Mouse (Mus musculus) spleen, postnatal 4 days (tissue): ENCODE results near the gene Il4i1.

Experiments used
- DNase-seq, 2 experiments: peaks; one replicate each; pipeline ENCODE4 v3.0.0; 2022; ENCODE audit warnings: low spot score in 2 of 2

Gene Il4i1

DNA sequence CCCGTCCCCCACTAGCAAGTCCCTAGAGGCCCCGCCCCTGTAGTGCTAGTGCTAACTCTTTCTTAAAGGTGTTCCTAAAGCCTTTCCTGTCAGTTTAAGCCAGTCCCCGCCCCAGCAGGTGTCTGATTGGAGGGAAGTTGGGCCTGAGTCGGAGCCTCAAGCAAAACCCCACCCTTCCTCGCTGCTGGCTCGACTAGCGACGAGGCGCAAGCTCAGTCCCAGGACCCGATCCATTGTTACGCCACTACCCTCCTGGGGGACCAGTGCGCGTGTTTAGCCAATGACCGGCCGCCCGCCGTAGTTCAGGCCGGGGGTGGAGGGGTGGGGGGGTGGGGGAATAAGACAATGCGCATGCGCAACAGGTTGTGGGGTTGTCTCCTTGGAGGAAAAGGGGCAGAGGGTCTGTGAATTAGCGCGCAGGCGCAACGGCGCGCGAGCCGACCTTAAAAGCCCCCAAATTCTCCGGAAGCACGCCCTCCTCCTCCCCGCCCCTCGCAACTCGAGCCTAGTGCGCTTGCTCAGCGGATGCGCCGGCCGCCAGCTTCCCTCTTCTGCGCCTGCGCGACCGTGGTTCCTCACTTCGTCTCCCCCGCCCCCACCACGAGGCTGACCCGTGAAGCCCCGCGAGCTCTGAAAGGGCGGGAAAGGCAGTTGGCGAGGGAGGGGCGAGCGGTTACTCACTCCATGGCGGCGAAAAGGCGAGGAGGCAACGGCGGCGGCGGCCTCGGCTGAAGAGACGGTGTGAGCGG, at the start of gene Il4i1, which contains the start of gene Nup62:
Il4i1 (plus strand) TSS at position 667 of the 749 bp plus-strand sequence.
Nup62 (plus strand) TSS at position 368 of the 749 bp plus-strand sequence.
- DNase-seq = peak; percentile 97 to 100

DNA sequence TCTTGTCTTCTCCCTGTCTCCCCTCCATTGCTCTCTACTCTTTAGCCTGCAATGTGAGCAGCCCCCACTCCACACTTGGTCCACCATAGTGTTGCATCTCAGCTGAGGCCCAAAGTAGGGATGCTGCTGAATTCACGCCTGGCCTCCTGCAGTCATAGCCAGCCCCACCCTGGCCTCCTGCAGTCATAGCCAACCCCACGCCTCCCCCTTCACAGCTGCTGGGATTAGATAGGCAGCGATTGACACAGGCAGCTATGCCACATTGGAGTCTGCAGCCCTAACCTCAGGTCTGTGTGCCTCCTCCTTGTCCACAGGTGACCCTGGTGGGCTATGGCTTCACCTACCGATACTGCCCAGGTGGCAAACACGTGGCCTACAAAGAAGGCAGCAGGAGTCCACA, 48.1 kb upstream of the Il4i1 start:
- peak; percentile 67 to 71 for DNase-seq

- DNase-seq = peak; percentile 58 to 81
These were observed 46.1 kb upstream of the Il4i1 start for GRCm38 (mm10) chr7:44770046-44770578.

- peak in 1 of 2 experiments; percentile 28 for DNase-seq
These were observed 43.5 kb upstream of the Il4i1 start for GRCm38 (mm10) chr7:44772591-44773204.

- peak; percentile 6 to 53 for DNase-seq
These were observed 39.2 kb upstream of the Il4i1 start for GRCm38 (mm10) chr7:44776849-44777498.

GRCm38 (mm10) chr7:44780101-44780500, 36.1 kb upstream of the Il4i1 start:
- DNase-seq = peak; percentile 3 to 29

DNA sequence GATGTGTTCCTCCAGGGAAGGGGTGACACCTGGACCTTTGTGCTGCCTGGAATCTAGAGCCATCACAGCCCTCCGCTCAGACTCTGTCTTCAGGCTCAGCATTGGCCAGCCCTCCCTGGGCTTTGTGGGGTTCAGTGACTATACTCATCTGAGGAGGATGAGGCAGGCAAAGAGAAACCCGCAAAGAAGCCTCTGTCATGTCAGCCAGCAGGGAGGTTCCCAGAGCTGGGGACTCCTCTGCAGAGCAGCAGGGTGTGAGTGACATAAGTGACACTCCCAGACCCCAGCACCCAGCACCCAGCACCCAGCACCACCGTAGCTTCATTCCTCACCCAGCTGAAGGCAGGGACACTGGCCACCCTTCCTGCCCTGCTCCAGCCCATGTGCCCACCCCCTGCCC, 26.7 kb upstream of the Il4i1 start:
- peak; percentile 9 to 56 for DNase-seq

DNA sequence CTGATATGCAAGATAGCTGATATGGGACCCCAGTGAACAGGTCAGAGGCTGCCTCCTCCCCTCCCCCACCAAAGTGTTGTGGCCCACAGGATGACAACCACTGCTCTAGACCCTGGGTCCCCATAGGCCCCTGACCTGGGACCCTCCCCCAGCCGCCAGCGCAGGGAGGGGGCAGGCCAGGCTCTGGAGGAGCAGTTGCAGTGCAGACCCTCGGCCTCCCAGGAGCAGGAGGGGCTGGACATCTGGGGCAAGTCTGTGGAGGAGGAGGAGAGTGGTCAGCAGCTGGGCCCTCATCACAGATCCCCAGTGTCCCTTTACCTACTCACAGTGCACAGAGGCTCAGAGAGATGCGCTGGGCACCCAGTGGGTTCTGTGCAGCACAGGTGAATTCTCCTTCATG, 26.1 kb upstream of the Il4i1 start:
- DNase-seq = peak; percentile 6 to 49

GRCm38 (mm10) chr7:44792781-44793180, 23.4 kb upstream of the Il4i1 start:
- peak in 1 of 2 experiments; percentile 22 for DNase-seq

DNA sequence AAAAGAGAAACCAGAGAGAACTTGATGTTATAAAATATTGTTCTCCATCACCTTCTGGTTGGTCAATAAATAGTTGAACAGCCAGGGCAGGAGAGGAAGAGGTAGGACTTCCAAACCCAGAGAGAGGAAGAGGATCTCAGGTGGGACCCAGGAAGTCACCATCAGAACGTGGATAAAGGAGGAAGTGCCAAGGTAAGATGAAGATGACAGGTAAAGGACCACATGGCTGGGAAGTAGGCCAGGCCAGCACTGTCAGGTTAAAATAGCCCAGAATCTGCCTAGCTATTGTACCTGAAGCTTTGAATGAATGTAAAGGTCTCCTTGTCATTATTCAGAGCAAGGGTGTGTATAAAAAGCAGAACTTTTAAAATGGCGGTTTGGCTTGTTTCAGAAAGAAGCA, 7.3 kb upstream of the Il4i1 start:
- peak; percentile 2 to 11 for DNase-seq

- DNase-seq = peak; percentile 5 to 32
These were observed 6.7 kb upstream of the Il4i1 start for GRCm38 (mm10) chr7:44809466-44809865.

- peak; percentile 4 to 38 for DNase-seq
These were observed 5.8 kb upstream of the Il4i1 start for GRCm38 (mm10) chr7:44810365-44810764.

- DNase-seq = peak; percentile 6 to 41
These were observed 5.2 kb upstream of the Il4i1 start for GRCm38 (mm10) chr7:44810819-44811557.

DNA sequence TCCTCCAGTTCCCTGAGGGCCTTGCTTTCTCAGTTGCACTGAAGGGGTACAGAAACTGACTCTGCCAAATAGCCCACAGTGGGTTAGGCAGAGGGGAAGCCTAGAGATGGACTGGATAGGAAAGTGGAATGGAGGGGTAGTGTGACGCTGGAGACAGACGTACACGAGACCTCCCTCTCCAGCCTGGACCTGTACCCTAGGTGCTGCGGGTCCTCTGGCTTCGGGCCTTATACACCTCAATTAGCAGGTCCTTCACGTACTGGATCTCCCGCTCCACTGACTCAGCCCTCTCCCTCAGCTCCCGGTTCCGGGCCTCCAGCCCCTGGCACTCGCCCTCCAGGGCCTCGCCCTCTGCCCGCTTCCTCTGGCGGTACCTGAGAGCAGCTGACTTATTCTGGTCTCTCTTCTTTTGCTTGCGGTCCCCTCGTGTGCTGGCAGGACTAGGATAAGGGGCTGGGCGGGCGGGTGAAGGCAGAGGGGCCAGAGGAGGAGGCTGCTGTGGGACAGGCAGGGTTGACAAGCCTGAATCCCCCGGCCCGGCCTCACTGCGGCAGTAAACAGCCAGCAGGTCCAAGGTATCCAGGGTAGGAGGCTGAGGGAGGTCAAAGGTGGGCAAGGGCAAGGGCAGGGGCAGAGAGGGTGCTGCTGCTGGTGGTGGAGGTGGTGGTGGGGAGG, 3.4 kb upstream of the Il4i1 start:
- DNase-seq = peak; percentile 10 to 60

DNA sequence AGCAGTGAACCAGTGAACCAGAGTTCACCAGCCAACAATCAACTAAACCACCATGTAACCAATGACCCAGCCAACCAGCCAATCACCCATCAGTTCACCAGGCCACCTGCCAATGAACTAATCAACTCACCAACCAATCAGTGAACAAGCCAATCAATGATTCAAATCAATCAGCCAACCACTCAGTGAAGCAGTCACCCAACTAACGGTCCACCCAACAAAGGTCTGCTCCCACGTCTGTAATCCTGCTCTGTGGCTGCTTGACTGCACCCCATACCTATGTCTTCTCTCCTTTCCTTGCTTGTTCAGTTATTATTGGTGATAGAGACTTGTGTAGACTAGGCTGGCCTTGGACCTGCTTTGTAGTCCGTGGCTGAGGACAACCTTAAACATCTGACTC, 2.2 kb upstream of the Il4i1 start:
- DNase-seq = peak; percentile 7 to 47

- peak; percentile 10 to 58 for DNase-seq
These were observed 1.8 kb upstream of the Il4i1 start for GRCm38 (mm10) chr7:44814423-44814822.

DNA sequence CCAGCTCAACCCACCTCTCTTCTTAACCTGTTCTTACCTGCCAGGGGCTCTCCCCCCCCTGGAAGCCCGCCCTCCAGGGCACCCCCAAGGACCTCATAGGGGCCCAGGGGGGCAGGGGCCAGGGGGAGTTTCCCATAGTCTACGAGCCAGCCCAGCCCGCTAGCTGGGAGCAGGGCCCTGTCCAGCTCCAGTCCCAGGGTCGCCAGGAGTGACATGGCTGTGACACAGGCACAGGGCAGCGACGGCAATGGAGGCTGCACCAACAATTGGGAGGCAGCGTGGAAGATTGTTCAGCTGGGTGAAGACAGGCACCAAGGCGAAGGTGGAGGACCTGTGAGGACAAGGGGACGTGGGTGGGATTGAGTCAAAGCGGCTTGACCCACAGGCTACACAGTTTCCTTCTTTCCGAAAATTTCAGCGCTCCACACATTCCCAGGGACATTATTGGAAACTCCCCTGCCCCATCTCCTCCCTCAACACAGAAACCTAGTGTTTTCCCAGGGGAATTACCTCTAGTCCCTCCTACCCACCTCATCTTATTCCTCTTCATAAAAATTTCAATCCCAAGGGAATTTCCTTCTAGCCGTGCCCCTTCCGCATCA, 1.1 kb upstream of the Il4i1 start:
- DNase-seq = peak; percentile 17 to 68

DNA sequence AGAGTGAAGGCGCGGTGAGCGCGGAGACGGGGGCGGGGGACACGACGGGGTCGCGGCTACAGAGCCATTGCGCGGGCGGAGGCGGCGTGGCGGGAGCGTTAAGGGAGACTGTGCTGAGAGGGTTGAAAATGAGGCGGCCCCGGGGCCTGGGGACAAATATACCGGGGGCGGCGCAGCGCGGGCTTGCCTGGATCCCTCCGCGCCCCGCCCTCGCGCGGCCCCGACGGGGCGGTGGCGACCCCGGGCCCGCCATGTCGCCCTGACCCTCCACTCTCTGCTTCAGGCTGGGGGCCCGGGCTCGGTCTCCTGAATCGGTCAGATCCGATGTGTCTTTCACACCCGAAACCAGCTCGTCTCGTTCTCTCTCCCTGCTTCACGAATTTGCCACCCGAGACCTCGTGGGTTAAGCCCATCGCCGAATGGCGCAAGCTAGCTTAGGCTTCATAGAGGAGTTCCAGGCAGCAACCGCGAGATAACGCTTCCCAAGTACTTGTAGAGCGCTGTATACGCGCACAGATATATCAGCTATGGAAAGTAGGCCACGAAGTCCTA, 359 bp downstream of the Il4i1 start, which contains the start of gene Atf5:
Atf5 (minus strand) TSS at position 189 of the 552 bp plus-strand sequence.
- no peak for DNase-seq

DNA sequence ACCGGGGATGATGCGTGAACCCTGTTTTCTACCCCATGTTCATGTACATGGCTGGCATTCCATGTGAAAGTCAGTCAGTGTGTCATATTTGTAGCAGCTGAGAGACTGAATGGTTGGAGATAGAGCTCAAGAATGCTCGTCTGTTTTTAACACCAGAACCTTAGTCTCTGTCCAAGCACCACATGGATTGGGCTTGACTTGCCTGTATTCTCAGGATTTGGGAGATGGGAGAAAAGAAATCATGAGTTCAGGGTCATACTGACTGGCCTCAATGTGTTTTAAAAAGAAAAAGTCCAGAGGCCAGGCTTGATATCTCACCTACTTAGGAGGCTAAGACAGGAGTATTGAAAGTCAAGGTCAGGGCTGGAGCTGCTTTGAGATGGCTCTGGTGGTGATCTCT, 1.3 kb downstream of the Il4i1 start:
- no peak for DNase-seq

DNA sequence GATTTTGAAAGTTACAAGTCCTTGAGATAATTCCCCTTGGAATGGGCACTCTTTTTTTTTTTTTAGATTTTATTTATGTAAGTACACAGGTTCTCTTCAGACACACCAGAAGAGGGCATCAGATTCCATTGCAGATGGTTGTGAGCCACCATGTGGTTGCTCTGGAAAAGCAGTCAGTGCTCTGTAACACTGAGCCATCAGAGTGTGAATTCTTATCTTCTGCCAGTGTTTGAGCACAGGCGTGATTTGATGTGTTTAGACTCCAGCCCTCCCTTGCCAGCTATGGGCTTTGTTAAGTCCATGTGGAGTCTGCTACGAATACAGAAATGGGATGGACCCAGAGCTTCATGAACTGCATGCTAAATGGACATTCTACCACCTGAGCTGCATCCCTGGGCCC, 2.0 kb downstream of the Il4i1 start:
- peak; percentile 10 to 52 for DNase-seq
